Mouse (Mus musculus) brain, adult 2 months (tissue): ENCODE measurements at regions not wholly inside any gene's neighbourhood (a gene's known extent, or its start where the extent isn't known, plus 50 kb on each side); places are given as distances from the start of the nearest gene placed in this dataset.
A peak's percentile ranks its signal among the peaks of the same experiment; 100 is the strongest.

Source experiments
- DNase-seq: peaks from one replicate; pipeline ENCODE4 v3.0.0; 2011; ENCODE audit warnings: low read depth, low spot score

- DNase-seq, result peak; percentile 4
Measured at GRCm38 (mm10) chr2:82828222-82828621, 115.2 kb upstream of the Fsip2 start.

GRCm38 (mm10) chr2:82839852-82840251 is 103.6 kb upstream of the Fsip2 start:
- DNase-seq, result no peak

GRCm38 (mm10) chr2:82847271-82847670 is 96.2 kb upstream of the Fsip2 start:
- no peak for DNase-seq

- peak; percentile 10 for DNase-seq
Measured at GRCm38 (mm10) chr2:82847692-82848091, 95.7 kb upstream of the Fsip2 start.
